Mouse (Mus musculus) thymus, adult 2 months (tissue): ENCODE data around the gene Mto1. TPM values are rescaled to one million over a fixed set of nuclear protein-coding genes. Genes with fewer than 3 reads are reported as not detected.
"Not testable (repeated sequence)": the region's sequence is repeated elsewhere in the genome, so short reads cannot be mapped to it uniquely, and the experiment has no call there.

Experiments
- DNase-seq: peaks from one replicate; pipeline ENCODE4 v3.0.0; 2021
- H3K27ac ChIP-seq: fragments of 200-500 bp; 2 replicates; pipeline ENCODE4 v1.5.1; 2012; ENCODE audit warnings: low read length, control low read depth; ENCODE audit not compliant: control insufficient read depth, insufficient read depth
- H3K27me3 ChIP-seq: fragments of 200-500 bp; 2 replicates; pipeline ENCODE4 v1.6.1; 2012; ENCODE audit warnings: mild to moderate bottlenecking, low read length, moderate library complexity, mixed read lengths; ENCODE audit not compliant: control insufficient read depth, insufficient read depth
- H3K36me3 ChIP-seq: fragments of 200-500 bp; 2 replicates; pipeline ENCODE4 v1.6.1; 2012; ENCODE audit warnings: mild to moderate bottlenecking, low read length, moderate library complexity; ENCODE audit not compliant: control insufficient read depth, insufficient read depth
- H3K4me1 ChIP-seq: fragments of 200-500 bp; replicated peaks from 2 replicates; pipeline ENCODE4 v1.6.1; 2012; ENCODE audit warnings: low read length; ENCODE audit not compliant: control insufficient read depth, insufficient read depth
- H3K4me3 ChIP-seq: fragments of 200-500 bp; 2 replicates; pipeline ENCODE4 v1.5.1; 2012; ENCODE audit warnings: mild to moderate bottlenecking, low read length, control low read depth, moderate library complexity; ENCODE audit not compliant: control insufficient read depth, insufficient read depth
- CTCF ChIP-seq: fragments of 200-500 bp; IDR thresholded peaks from 2 replicates; pipeline ENCODE4 v1.5.1; 2012; ENCODE audit warnings: mild to moderate bottlenecking, control low read depth, low read length, moderate library complexity, borderline replicate concordance; ENCODE audit not compliant: control insufficient read depth, poor library complexity, insufficient read depth; ENCODE audit errors: extremely low read depth
- POLR2A ChIP-seq: fragments of 200-500 bp; IDR thresholded peaks from 2 replicates; pipeline ENCODE4 v1.6.1; 2012; ENCODE audit warnings: mild to moderate bottlenecking, low read length, control low read depth, moderate library complexity; ENCODE audit not compliant: control insufficient read depth, poor library complexity, insufficient read depth; ENCODE audit errors: extremely low read depth
- whole genome bisulfite sequencing: fragments of 180-500 bp; shearing (Covaris S2); methylation state at CpG from one replicate; pipeline ENCODE4 v1.1.7; 2018; 5-methylcytosine and 5-hydroxymethylcytosine counted together
- polyA plus RNA-seq: library from polyadenylated mRNA; depleted of rRNA; stranded (reverse); fragments of >200 nt; gene quantifications from 2 replicates; pipeline ENCODE4 v1.2.3, GENCODE M21; 2012

Gene Mto1
- polyA plus RNA-seq, 1 experiment = 22.5 TPM

DNA sequence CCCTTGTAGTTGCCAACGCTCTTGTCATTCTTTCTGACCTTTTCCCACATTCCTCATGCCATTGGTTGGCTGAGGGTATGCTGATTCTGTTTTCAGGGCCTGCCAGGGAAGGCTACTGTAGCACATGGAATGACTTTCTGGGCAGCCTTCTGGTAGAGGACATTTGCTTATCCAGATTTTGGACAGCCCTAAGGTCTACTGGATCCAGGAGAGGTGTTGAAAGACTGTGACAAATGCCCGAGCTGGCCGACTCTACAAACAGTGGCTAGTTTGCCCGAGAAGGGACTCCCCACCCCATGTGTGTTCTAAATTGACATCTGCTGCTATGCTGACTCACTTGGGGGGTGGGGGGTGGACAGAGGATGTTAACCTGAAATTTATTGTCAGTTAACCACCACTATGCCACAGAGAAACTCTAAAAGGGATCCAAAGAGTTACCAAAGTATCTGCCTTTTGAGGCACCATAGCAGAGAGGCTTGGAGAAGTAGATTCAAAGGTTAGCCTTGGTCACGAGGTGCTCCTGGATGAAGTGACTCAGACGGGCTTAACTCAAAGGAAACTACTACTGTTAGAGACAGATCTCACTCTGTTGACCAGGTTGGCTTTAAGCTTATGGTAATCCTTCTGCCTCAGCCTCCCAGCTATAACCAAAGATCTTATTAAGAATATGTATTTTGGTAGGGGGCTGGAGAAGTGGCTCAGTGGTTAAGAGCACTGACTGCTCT, 65.9 kb downstream of the Mto1 start:
- 41% methylated on average over 6 of the region's 6 CpGs for WGBS
- Histone ChIP-seq H3K4me1 (no peaks in the 10 kb centered on the region), H3K4me3 (no peak overlapping the region), H3K27me3 (no peaks in the 10 kb centered on the region), H3K27ac (no peak overlapping the region), H3K36me3 (no peaks in the 10 kb centered on the region)
- no peak for DNase-seq
- TF ChIP-seq CTCF = no peak
- no peak for TF ChIP-seq POLR2A

DNA sequence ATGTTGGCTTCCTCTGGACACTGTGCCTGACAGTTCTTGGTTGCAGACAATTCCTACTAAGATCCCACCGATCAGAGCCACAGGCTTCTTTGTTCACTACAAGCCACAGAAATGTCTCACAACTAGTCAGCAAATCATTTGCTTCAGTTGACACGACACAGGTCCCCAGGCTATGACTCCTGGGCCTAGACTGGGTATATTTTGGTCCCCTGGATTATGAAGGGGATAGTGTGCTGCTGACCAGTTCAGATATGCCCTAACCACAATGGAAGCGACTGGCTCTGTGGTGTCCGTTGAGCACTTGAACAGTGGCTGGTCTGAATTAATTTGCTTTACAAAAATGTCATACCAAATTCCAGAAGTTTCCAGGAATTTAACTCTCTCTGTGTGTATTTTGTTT, 66.7 kb downstream of the Mto1 start:
- Histone ChIP-seq H3K27ac (no peak overlapping the region), H3K4me3 (no peak overlapping the region), H3K27me3 (no peaks in the 10 kb centered on the region), H3K4me1 (no peaks in the 10 kb centered on the region), H3K36me3 (no peaks in the 10 kb centered on the region)
- DNase-seq = no peak
- 94% methylated on average over 4 of the region's 4 CpGs for WGBS
- no peak for TF ChIP-seq POLR2A
- TF ChIP-seq CTCF = no peak

DNA sequence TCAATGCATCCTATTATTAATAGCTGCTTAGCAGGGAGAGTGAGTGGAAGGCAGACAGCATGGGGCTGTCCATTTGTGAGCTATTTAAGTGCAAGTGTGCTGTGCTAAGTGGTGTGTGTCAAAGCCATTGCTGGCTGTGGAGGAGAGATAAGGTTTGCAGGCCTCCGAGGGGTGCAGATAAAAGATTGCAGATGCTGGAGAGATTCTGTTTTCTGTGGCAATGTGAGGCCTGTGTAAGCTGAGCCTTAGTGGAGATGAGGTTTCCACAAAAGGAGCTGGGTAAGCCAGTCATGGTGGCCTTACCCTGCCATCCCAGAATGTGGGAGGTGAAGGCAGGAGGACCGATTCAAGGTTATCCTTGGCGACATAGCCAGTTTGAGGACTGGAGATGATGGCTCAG, 68.1 kb downstream of the Mto1 start:
- Histone ChIP-seq H3K27me3 (no peaks in the 10 kb centered on the region), H3K4me3 (no peak overlapping the region), H3K36me3 (no peaks in the 10 kb centered on the region), H3K27ac (no peak overlapping the region), H3K4me1 (peaks cover 10% of the 10 kb centered on the region)
- no peak for DNase-seq
- 88% methylated on average over 3 of the region's 3 CpGs for WGBS
- TF ChIP-seq CTCF (no peak), POLR2A (no peak)

DNA sequence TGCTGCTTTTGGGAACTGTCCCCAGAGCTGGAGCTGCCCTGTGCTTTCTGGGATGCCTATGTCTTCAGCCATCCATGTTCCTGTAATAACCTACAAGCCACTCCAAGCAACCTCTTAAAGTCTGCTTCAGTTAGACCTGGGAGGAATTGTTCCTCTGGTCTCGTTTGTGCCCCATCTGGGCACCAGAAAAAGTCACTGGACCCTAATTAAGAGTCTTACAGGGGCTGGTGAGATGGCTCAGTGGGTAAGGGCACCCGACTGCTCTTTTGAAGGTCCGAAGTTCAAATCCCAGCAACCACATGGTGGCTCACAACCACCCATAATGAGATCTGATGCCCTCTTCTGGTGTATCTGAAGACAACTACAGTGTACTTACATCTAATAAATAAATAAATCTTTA, 69.2 kb downstream of the Mto1 start:
- not testable (repeated sequence) for H3K4me3 ChIP-seq, DNase-seq, H3K27me3 ChIP-seq, H3K36me3 ChIP-seq, H3K27ac ChIP-seq
- WGBS = 81% methylated on average over 3 of the region's 3 CpGs
- H3K4me1 ChIP-seq = peaks cover 14% of the 10 kb centered on the region

DNA sequence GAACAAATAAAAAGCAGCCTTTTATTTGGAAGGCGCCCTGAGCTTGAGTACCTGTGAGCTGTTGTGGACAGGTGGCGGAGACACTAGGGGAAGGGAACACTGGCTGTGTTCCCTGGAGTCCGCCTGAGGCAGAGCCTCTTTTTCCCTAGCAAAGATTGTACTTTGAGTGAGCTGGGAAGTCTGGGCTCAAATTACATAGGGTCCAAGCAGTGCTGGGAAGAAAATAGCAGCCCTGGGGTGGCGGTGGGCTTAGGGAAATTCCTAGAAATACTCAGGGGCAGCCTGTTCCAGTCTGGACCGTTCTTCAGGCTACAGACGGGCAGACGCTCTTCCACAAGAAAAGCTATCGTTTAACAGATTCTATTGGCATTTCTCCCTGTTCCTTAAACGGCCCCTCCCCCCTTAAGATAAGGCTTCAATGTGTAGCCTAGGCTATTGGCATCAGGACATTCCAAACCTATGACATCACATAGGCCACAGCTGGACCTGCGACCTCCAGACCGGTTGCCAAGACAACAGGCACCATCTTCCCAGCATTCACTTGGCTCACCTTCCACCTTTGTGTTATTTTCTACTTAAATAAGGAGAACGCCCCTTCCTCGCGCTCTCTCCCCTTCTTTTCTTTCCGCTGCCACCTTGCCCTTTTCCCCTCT, 72.2 kb downstream of the Mto1 start:
- no peak for TF ChIP-seq POLR2A
- no peak for DNase-seq
- 49% methylated on average over 15 of the region's 15 CpGs for WGBS
- Histone ChIP-seq H3K36me3 (no peaks in the 10 kb centered on the region), H3K4me1 (peaks cover 14% of the 10 kb centered on the region), H3K27me3 (no peaks in the 10 kb centered on the region), H3K4me3 (peak overlapping the region; percentile 38), H3K27ac (no peak overlapping the region)

DNA sequence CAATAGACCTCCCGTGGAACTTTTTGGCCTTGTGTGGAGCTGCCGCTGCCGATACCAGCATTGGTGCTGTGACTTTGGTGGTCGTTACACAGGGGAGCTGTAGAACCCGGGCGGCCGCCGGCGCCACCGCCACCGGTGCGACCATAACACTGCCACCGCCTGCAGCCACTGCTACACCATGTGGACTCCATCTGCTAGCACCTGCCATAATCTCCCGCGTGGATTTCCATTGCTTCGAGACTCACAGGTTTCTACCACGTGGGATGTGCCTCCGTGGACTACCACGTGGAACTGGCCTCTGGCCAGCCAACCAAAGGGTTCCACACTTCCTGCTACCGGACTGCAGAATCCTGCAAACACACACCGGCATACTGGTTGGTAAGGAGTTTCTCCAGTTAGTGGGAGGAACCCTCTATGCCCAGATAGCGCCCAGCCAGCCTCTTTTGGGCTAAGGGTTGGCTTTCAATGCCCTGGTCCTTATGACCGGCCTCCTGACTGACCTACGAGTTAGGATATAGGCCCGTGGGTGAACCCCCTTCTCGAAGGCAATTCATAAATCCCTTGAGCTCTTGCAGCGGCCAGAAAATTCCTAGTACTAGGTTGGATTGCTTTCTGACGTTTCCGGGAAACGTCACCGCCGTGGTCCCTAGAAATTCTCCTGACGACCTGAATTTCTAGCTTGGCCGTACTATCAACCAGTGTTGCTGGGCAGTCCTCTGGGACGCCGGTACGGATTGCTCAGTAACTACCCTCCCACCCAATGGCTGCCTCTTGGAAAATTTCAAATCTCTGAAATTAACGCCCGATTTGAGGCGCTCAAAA, 73.0 kb downstream of the Mto1 start:
- 8% methylated on average over 40 of the region's 40 CpGs for WGBS
- Histone ChIP-seq H3K4me1 (peaks cover 14% of the 10 kb centered on the region), H3K27ac (no peak overlapping the region), H3K27me3 (no peaks in the 10 kb centered on the region), H3K36me3 (no peaks in the 10 kb centered on the region), H3K4me3 (peak overlapping the region; percentile 38)
- peak; percentile 30 for DNase-seq
- no peak for TF ChIP-seq POLR2A
- no peak for TF ChIP-seq CTCF
